Mouse (Mus musculus): ENCODE measurements at regions not wholly inside any gene's neighbourhood (a gene's known extent, or its start where the extent isn't known, plus 50 kb on each side); places are given as distances from the start of the nearest gene placed in this dataset.

- Histone ChIP-seq H3K9me3 (ENCODE audit: control insufficient read depth, low read length) (no peaks in the 10 kb centered on the region), H3K36me3 (ENCODE audit: control insufficient read depth, insufficient read depth, low read length) (no peaks in the 10 kb centered on the region), H3K4me3 (ENCODE audit: low read length) (no peak overlapping the region), H3K4me1 (ENCODE audit: control insufficient read depth, insufficient read depth, low read length) (0 out of 2 replicates have a peak, but pooled peaks cover 3% of the 10 kb centered on the region), H3K9ac (ENCODE audit: low read depth, low read length) (no peak overlapping the region), H3K4me2 (ENCODE audit: low read depth, low read length) (no peak overlapping the region), H3K27me3 (replicated peaks; ENCODE audit: control insufficient read depth, insufficient read depth, low read length) (no peaks in the 10 kb centered on the region), H3K27ac (ENCODE audit: low read length) (no peak overlapping the region)
- no peak for ATAC-seq
- WGBS, result 91% methylated on average over 9 of the region's 9 CpGs
Measured at GRCm38 (mm10) chr19:54099292-54099691, 55.3 kb downstream of the Adra2a start.

GRCm38 (mm10) chr19:54099769-54100168, 55.8 kb downstream of the Adra2a start:
- no peaks in the 10 kb centered on the region for H3K9me3 ChIP-seq (ENCODE audit: control insufficient read depth, low read length)
- H3K4me2 ChIP-seq (ENCODE audit: low read depth, low read length), result no peak overlapping the region
- H3K27me3 ChIP-seq (replicated peaks; ENCODE audit: control insufficient read depth, insufficient read depth, low read length), result no peaks in the 10 kb centered on the region
- 69% methylated on average over 6 of the region's 6 CpGs for WGBS
- no peak overlapping the region for H3K27ac ChIP-seq (ENCODE audit: low read length)
- H3K9ac ChIP-seq (ENCODE audit: low read depth, low read length), result no peak overlapping the region
- H3K4me1 ChIP-seq (ENCODE audit: control insufficient read depth, insufficient read depth, low read length), result no peaks in the 10 kb centered on the region
- H3K4me3 ChIP-seq (ENCODE audit: low read length), result no peak overlapping the region
- no peaks in the 10 kb centered on the region for H3K36me3 ChIP-seq (ENCODE audit: control insufficient read depth, insufficient read depth, low read length)
- ATAC-seq, result no peak

GRCm38 (mm10) chr19:54106571-54106970, 62.6 kb downstream of the Adra2a start:
- Histone ChIP-seq H3K27me3 (replicated peaks; ENCODE audit: control insufficient read depth, insufficient read depth, low read length) (no peaks in the 10 kb centered on the region), H3K27ac (ENCODE audit: low read length) (no peak overlapping the region), H3K4me1 (ENCODE audit: control insufficient read depth, insufficient read depth, low read length) (no peaks in the 10 kb centered on the region), H3K36me3 (ENCODE audit: control insufficient read depth, insufficient read depth, low read length) (no peaks in the 10 kb centered on the region), H3K4me2 (ENCODE audit: low read depth, low read length) (no peak overlapping the region), H3K4me3 (ENCODE audit: low read length) (no peak overlapping the region), H3K9ac (ENCODE audit: low read depth, low read length) (no peak overlapping the region), H3K9me3 (ENCODE audit: control insufficient read depth, low read length) (no peaks in the 10 kb centered on the region)
- 63% methylated on average over 3 of the region's 3 CpGs for WGBS
- no peak for ATAC-seq

- no peak overlapping the region for H3K4me2 ChIP-seq (ENCODE audit: low read depth, low read length)
- whole genome bisulfite sequencing, result 50% methylated on average over 13 of the region's 13 CpGs
- H3K27ac ChIP-seq (ENCODE audit: low read length), result no peak overlapping the region
- peak; percentile 95 for ATAC-seq
- no peak overlapping the region for H3K4me3 ChIP-seq (ENCODE audit: low read length)
- H3K9ac ChIP-seq (ENCODE audit: low read depth, low read length), result no peak overlapping the region
- no peaks in the 10 kb centered on the region for H3K27me3 ChIP-seq (replicated peaks; ENCODE audit: control insufficient read depth, insufficient read depth, low read length)
- no peaks in the 10 kb centered on the region for H3K9me3 ChIP-seq (ENCODE audit: control insufficient read depth, low read length)
- H3K4me1 ChIP-seq (ENCODE audit: control insufficient read depth, insufficient read depth, low read length), result no peaks in the 10 kb centered on the region
- H3K36me3 ChIP-seq (ENCODE audit: control insufficient read depth, insufficient read depth, low read length), result no peaks in the 10 kb centered on the region
Measured at GRCm38 (mm10) chr19:54107103-54107821, 63.3 kb downstream of the Adra2a start.

- no peak overlapping the region for H3K4me3 ChIP-seq (ENCODE audit: low read length)
- peaks cover 4% of the 10 kb centered on the region for H3K4me1 ChIP-seq (ENCODE audit: control insufficient read depth, insufficient read depth, low read length)
- no peak overlapping the region for H3K4me2 ChIP-seq (ENCODE audit: low read depth, low read length)
- no peak overlapping the region for H3K9ac ChIP-seq (ENCODE audit: low read depth, low read length)
- 93% methylated on average over 6 of the region's 6 CpGs for WGBS
- ATAC-seq, result no peak
- no peaks in the 10 kb centered on the region for H3K36me3 ChIP-seq (ENCODE audit: control insufficient read depth, insufficient read depth, low read length)
- H3K9me3 ChIP-seq (ENCODE audit: control insufficient read depth, low read length), result no peaks in the 10 kb centered on the region
- no peak overlapping the region for H3K27ac ChIP-seq (ENCODE audit: low read length)
- H3K27me3 ChIP-seq (replicated peaks; ENCODE audit: control insufficient read depth, insufficient read depth, low read length), result no peaks in the 10 kb centered on the region
Measured at GRCm38 (mm10) chr19:54110080-54110479, 66.1 kb downstream of the Adra2a start.

GRCm38 (mm10) chr19:54112691-54113090, 68.7 kb downstream of the Adra2a start:
- Histone ChIP-seq H3K36me3 (ENCODE audit: control insufficient read depth, insufficient read depth, low read length) (no peaks in the 10 kb centered on the region), H3K9me3 (ENCODE audit: control insufficient read depth, low read length) (no peaks in the 10 kb centered on the region), H3K27ac (ENCODE audit: low read length) (no peak overlapping the region), H3K4me3 (ENCODE audit: low read length) (no peak overlapping the region), H3K9ac (ENCODE audit: low read depth, low read length) (no peak overlapping the region), H3K27me3 (replicated peaks; ENCODE audit: control insufficient read depth, insufficient read depth, low read length) (no peaks in the 10 kb centered on the region), H3K4me2 (ENCODE audit: low read depth, low read length) (no peak overlapping the region), H3K4me1 (ENCODE audit: control insufficient read depth, insufficient read depth, low read length) (peaks cover 14% of the 10 kb centered on the region)
- no peak for ATAC-seq
- 86% methylated on average over 3 of the region's 3 CpGs for WGBS

GRCm38 (mm10) chr19:54113421-54113820, 69.5 kb downstream of the Adra2a start:
- no peak overlapping the region for H3K27ac ChIP-seq (ENCODE audit: low read length)
- 59% methylated on average over 6 of the region's 6 CpGs for WGBS
- H3K9me3 ChIP-seq (ENCODE audit: control insufficient read depth, low read length), result no peaks in the 10 kb centered on the region
- H3K27me3 ChIP-seq (replicated peaks; ENCODE audit: control insufficient read depth, insufficient read depth, low read length), result no peaks in the 10 kb centered on the region
- no peak for ATAC-seq
- peaks cover 20% of the 10 kb centered on the region for H3K4me1 ChIP-seq (ENCODE audit: control insufficient read depth, insufficient read depth, low read length)
- H3K9ac ChIP-seq (ENCODE audit: low read depth, low read length), result no peak overlapping the region
- H3K4me2 ChIP-seq (ENCODE audit: low read depth, low read length), result no peak overlapping the region
- H3K4me3 ChIP-seq (ENCODE audit: low read length), result no peak overlapping the region
- no peaks in the 10 kb centered on the region for H3K36me3 ChIP-seq (ENCODE audit: control insufficient read depth, insufficient read depth, low read length)

- no peaks in the 10 kb centered on the region for H3K9me3 ChIP-seq (ENCODE audit: control insufficient read depth, low read length)
- peak; percentile 74 for ATAC-seq
- peak overlapping the region; percentile 47 for H3K4me3 ChIP-seq (ENCODE audit: low read length)
- H3K27ac ChIP-seq (ENCODE audit: low read length), result no peak overlapping the region
- H3K4me2 ChIP-seq (ENCODE audit: low read depth, low read length), result peak overlapping the region; percentile 60
- H3K9ac ChIP-seq (ENCODE audit: low read depth, low read length), result peak overlapping the region; percentile 34
- no peaks in the 10 kb centered on the region for H3K36me3 ChIP-seq (ENCODE audit: control insufficient read depth, insufficient read depth, low read length)
- WGBS, result 9% methylated on average over 22 of the region's 22 CpGs
- H3K4me1 ChIP-seq (ENCODE audit: control insufficient read depth, insufficient read depth, low read length), result peaks cover 20% of the 10 kb centered on the region
- no peaks in the 10 kb centered on the region for H3K27me3 ChIP-seq (replicated peaks; ENCODE audit: control insufficient read depth, insufficient read depth, low read length)
Measured at GRCm38 (mm10) chr19:54114588-54115317, 70.8 kb downstream of the Adra2a start.

- no peak overlapping the region for H3K27ac ChIP-seq (ENCODE audit: low read length)
- H3K4me3 ChIP-seq (ENCODE audit: low read length), result peak overlapping the region; percentile 47
- no peaks in the 10 kb centered on the region for H3K9me3 ChIP-seq (ENCODE audit: control insufficient read depth, low read length)
- 44% methylated on average over 4 of the region's 4 CpGs for WGBS
- no peaks in the 10 kb centered on the region for H3K27me3 ChIP-seq (replicated peaks; ENCODE audit: control insufficient read depth, insufficient read depth, low read length)
- no peak for ATAC-seq
- peaks cover 20% of the 10 kb centered on the region for H3K4me1 ChIP-seq (ENCODE audit: control insufficient read depth, insufficient read depth, low read length)
- peak overlapping the region; percentile 34 for H3K9ac ChIP-seq (ENCODE audit: low read depth, low read length)
- peak overlapping the region; percentile 60 for H3K4me2 ChIP-seq (ENCODE audit: low read depth, low read length)
- no peaks in the 10 kb centered on the region for H3K36me3 ChIP-seq (ENCODE audit: control insufficient read depth, insufficient read depth, low read length)
Measured at GRCm38 (mm10) chr19:54115335-54115734, 71.4 kb downstream of the Adra2a start.

Measured in intestine, embryonic 16.5 days (tissue).